ENCODE assay signal across 8 mouse cellular contexts in genomic region chr5:125157375-125158033, GRCm38 (mm10). TPM values are rescaled to one million over a fixed set of nuclear protein-coding genes. Genes with fewer than 3 reads are reported as not detected.
DNase-seq lines count a peak whose midpoint lies in the region; ATAC-seq lines count a peak whose summit lies in the region.

No protein-coding gene starts in this region.

- no peaks in the 10 kb centered on the region for H3K27me3 ChIP-seq in embryonic facial prominence, embryonic 14.5 days (replicated peaks; ENCODE audit: control insufficient read depth, insufficient read depth, low read length)
- H3K27me3 ChIP-seq in intestine, embryonic 16.5 days (replicated peaks; ENCODE audit: control insufficient read depth, insufficient read depth, low read length): no peaks in the 10 kb centered on the region
- no peaks in the 10 kb centered on the region for H3K27me3 ChIP-seq in neural tube, embryonic 12.5 days (replicated peaks)

- H3K4me2 ChIP-seq in embryonic facial prominence, embryonic 14.5 days (ENCODE audit: low read depth, low read length): no peak overlapping the region
- H3K4me2 ChIP-seq in intestine, embryonic 16.5 days (ENCODE audit: low read depth, low read length): peak overlapping the region; percentile 62
- H3K4me2 ChIP-seq in neural tube, embryonic 12.5 days (replicated peaks): peak overlapping the region; percentile 52

- H3K27ac ChIP-seq in embryonic facial prominence, embryonic 14.5 days (replicated peaks; ENCODE audit: low read depth, low read length): peak overlapping the region; percentile 79
- peak overlapping the region; percentile 81 for H3K27ac ChIP-seq in intestine, embryonic 16.5 days (ENCODE audit: low read length)
- peak overlapping the region; percentile 89 for H3K27ac ChIP-seq in neural tube, embryonic 12.5 days

- no peak overlapping the region for H3K4me3 ChIP-seq in embryonic facial prominence, embryonic 14.5 days (ENCODE audit: low read depth, low read length)
- 0 out of 2 replicates have a peak overlapping the region, but pooled peaks have one; percentile 4 for H3K4me3 ChIP-seq in intestine, embryonic 16.5 days (ENCODE audit: low read length)
- no peak overlapping the region for H3K4me3 ChIP-seq in neural tube, embryonic 12.5 days

- H3K9me3 ChIP-seq in embryonic facial prominence, embryonic 14.5 days (ENCODE audit: control insufficient read depth, low read length): no peaks in the 10 kb centered on the region
- H3K9me3 ChIP-seq in intestine, embryonic 16.5 days (ENCODE audit: control insufficient read depth, low read length): no peaks in the 10 kb centered on the region
- no peaks in the 10 kb centered on the region for H3K9me3 ChIP-seq in neural tube, embryonic 12.5 days

- H3K4me1 ChIP-seq in embryonic facial prominence, embryonic 14.5 days (ENCODE audit: control insufficient read depth, insufficient read depth, low read length): peaks cover 61% of the 10 kb centered on the region
- H3K4me1 ChIP-seq in intestine, embryonic 16.5 days (ENCODE audit: control insufficient read depth, insufficient read depth, low read length): peaks cover 81% of the 10 kb centered on the region
- peaks cover 97% of the 10 kb centered on the region for H3K4me1 ChIP-seq in neural tube, embryonic 12.5 days

- DNase-seq in kidney, postnatal 36 days: peak; percentile 39 to 49
- DNase-seq in kidney, adult 18-20 months: no peak
- DNase-seq in embryonic facial prominence, embryonic 14.5 days (ENCODE audit: low spot score): no peak
- DNase-seq in right cerebral cortex, postnatal 10 days (ENCODE audit: low spot score in 2 of 2): no peak
- DNase-seq in thymus, postnatal 0 days (ENCODE audit: low spot score): no peak
- DNase-seq in right cerebral cortex, postnatal 4 days: no peak

- H3K36me3 ChIP-seq in embryonic facial prominence, embryonic 14.5 days (ENCODE audit: control insufficient read depth, insufficient read depth, low read length): peaks cover 3% of the 10 kb centered on the region; the same call in 1 of the 2 replicates
- no peaks in the 10 kb centered on the region for H3K36me3 ChIP-seq in intestine, embryonic 16.5 days (ENCODE audit: control insufficient read depth, insufficient read depth, low read length)
- H3K36me3 ChIP-seq in neural tube, embryonic 12.5 days: peaks cover 2% of the 10 kb centered on the region; the same call in 1 of the 2 replicates

- ATAC-seq in embryonic facial prominence, embryonic 14.5 days (ENCODE audit: low read depth): no peak
- ATAC-seq in intestine, embryonic 16.5 days: peak; percentile 19
- ATAC-seq in neural tube, embryonic 12.5 days (ENCODE audit: low FRiP score, low read depth): no peak

- 54% methylated on average over 7 of the region's 8 CpGs for WGBS in embryonic facial prominence, embryonic 14.5 days
- WGBS in intestine, embryonic 16.5 days: 51% methylated on average over 8 of the region's 8 CpGs
- 30% methylated on average over 8 of the region's 8 CpGs for WGBS in neural tube, embryonic 12.5 days

- H3K9ac ChIP-seq in embryonic facial prominence, embryonic 14.5 days (ENCODE audit: low read depth, low read length): 0 out of 2 replicates have a peak overlapping the region, but pooled peaks have one; percentile 9
- H3K9ac ChIP-seq in intestine, embryonic 16.5 days (ENCODE audit: low read depth, low read length): peak overlapping the region; percentile 33; the same call in 1 of the 2 replicates
- peak overlapping the region; percentile 26; the same call in 1 of the 2 replicates for H3K9ac ChIP-seq in neural tube, embryonic 12.5 days

RNA-seq across cellular contexts. Expression of gene Ncor2, which starts 21.5 kb away (rescaled TPM):
- 34.9 and 37.3 TPM in 2 replicates for polyA plus RNA-seq in embryonic facial prominence, embryonic 14.5 days (2014; fragmentation: Nextera tagmentation; extraction: Ambion mirVana)
- polyA plus RNA-seq in intestine, embryonic 16.5 days (2015; fragmentation: Nextera tagmentation; extraction: Ambion mirVana): 13.1 and 14.4 TPM in 2 replicates
- polyA plus RNA-seq in neural tube, embryonic 12.5 days (2016; fragmentation: Nextera tagmentation; extraction: Ambion mirVana): 36.0 and 36.9 TPM in 2 replicates
- polyA plus RNA-seq in thymus, postnatal 0 days (2015; fragmentation: Nextera tagmentation; extraction: Ambion mirVana): 14.3 and 19.8 TPM in 2 replicates

Comparison
In these comparisons a context has a peak if more than half of its experiments do, and no peak if none do; other contexts are left out.
1. DNase-seq: peak in kidney, postnatal 36 days (2 of 2); none in kidney, adult 18-20 months (single experiment), embryonic facial prominence, embryonic 14.5 days (single experiment), right cerebral cortex, postnatal 10 days (0 of 2), thymus, postnatal 0 days (single experiment) and right cerebral cortex, postnatal 4 days (single experiment).
2. Peak in every context shown above with its lines, with median percentiles within 50 percentile points of each other: H3K27ac ChIP-seq and H3K9ac ChIP-seq.